Mouse (Mus musculus): Measurements from ENCODE around the gene Clec12b. TPM values are rescaled to one million over a fixed set of nuclear protein-coding genes. Genes with fewer than 3 reads are reported as not detected.

Clec12b gene
- polyA plus RNA-seq, 1 experiment from 2014 or later = not detected

DNA sequence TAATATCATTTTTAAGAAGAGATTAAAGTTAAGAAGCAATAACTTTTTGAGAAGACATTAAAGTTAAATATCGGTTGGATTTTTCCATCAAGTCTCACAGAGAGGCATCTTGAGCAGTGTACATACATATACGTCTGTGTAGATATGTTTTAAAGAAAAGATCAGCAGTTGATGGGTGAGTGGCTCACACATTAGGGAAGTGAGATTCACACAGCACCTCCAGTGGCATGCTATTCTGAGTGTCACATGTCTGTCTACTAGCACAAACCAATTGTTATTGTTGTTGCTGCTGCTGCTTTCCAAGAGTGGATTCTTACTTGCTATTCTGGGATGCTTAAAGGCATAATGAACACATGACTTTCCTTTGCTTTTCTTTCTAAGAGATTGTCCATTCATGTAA, 16.7 kb upstream of the Clec12b start:
- H3K4me1 ChIP-seq (replicated peaks) = no peaks in the 10 kb centered on the region
- no peak overlapping the region for H3K27ac ChIP-seq
- no peaks in the 10 kb centered on the region for H3K9me3 ChIP-seq
- H3K4me2 ChIP-seq (replicated peaks) = no peak overlapping the region
- 90% methylated on average over 2 of the region's 2 CpGs for WGBS
- no peak overlapping the region for H3K9ac ChIP-seq
- H3K27me3 ChIP-seq (replicated peaks) = no peaks in the 10 kb centered on the region
- H3K4me3 ChIP-seq (replicated peaks) = no peak overlapping the region
- H3K36me3 ChIP-seq = no peaks in the 10 kb centered on the region
- no peak for ATAC-seq

DNA sequence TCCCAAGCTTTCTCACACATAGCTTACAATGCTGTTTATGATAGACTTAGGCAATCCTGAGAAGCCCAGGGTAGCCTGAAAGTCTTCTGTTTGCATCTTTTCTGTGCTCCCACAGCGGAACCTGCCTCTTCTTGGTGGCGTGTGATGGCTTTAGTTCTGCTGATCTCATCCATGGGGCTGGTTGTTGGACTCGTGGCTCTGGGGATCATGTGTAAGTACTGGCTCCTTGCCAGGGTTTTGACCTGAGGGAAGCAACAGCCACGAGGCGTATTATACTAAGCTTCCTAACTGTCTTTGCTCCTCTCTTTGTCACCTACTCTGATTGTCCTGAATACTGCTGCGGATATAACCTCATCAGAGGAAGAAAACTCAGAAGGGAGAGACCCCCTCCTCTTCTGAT, 14.3 kb upstream of the Clec12b start:
- 48% methylated on average over 6 of the region's 6 CpGs for WGBS
- no peaks in the 10 kb centered on the region for H3K4me1 ChIP-seq (replicated peaks)
- no peak overlapping the region for H3K9ac ChIP-seq
- H3K27ac ChIP-seq = no peak overlapping the region
- H3K27me3 ChIP-seq (replicated peaks) = no peaks in the 10 kb centered on the region
- ATAC-seq = 0 out of 2 replicates have a peak, but pooled peaks have one; percentile 41
- H3K4me2 ChIP-seq (replicated peaks) = no peak overlapping the region
- H3K9me3 ChIP-seq = no peaks in the 10 kb centered on the region
- no peak overlapping the region for H3K4me3 ChIP-seq (replicated peaks)
- H3K36me3 ChIP-seq = no peaks in the 10 kb centered on the region

DNA sequence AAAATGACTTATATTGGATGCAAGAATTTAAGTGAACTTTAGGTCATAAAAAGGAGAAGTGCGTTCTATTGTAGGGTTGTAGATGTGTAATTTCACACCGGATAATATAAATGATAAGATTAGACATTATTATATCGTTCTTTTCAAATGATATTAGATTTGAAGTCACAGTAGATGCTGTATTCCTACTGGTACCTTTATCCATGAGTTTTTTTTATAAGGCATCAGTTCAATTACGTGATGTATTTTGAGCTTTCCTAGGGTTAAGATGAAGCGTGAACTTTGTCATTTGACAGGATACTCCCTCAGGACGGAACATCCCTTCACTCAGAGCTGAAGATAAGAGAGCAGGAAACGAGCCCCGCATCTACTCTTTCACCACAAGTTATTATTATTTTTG, 11.3 kb upstream of the Clec12b start, which contains the start of gene Clec1b:
Gene Clec1b (plus strand): TSS at position 301 of the 400 bp plus-strand sequence.
- H3K9me3 ChIP-seq = no peaks in the 10 kb centered on the region
- no peaks in the 10 kb centered on the region for H3K27me3 ChIP-seq (replicated peaks)
- H3K4me2 ChIP-seq (replicated peaks) = no peak within 1 kb of the TSS
- H3K9ac ChIP-seq = no peak within 1 kb of the TSS
- no peak within 1 kb of the TSS for H3K27ac ChIP-seq
- ATAC-seq = no peak
- no peaks in the 10 kb centered on the region for H3K4me1 ChIP-seq (replicated peaks)
- no peaks in the 10 kb centered on the region for H3K36me3 ChIP-seq
- 81% methylated on average over 8 of the region's 8 CpGs for WGBS
- H3K4me3 ChIP-seq (replicated peaks) = no peak within 1 kb of the TSS

- Histone ChIP-seq H3K4me3 (replicated peaks) (no peak overlapping the region), H3K27me3 (replicated peaks) (no peaks in the 10 kb centered on the region), H3K4me2 (replicated peaks) (no peak overlapping the region), H3K9ac (no peak overlapping the region), H3K4me1 (replicated peaks) (no peaks in the 10 kb centered on the region), H3K36me3 (no peaks in the 10 kb centered on the region), H3K9me3 (no peaks in the 10 kb centered on the region), H3K27ac (no peak overlapping the region)
- WGBS = 70% methylated on average over 6 of the region's 6 CpGs
- ATAC-seq = no peak
These were observed 8.1 kb upstream of the Clec12b start for GRCm38 (mm10) chr6:129393732-129394131.

DNA sequence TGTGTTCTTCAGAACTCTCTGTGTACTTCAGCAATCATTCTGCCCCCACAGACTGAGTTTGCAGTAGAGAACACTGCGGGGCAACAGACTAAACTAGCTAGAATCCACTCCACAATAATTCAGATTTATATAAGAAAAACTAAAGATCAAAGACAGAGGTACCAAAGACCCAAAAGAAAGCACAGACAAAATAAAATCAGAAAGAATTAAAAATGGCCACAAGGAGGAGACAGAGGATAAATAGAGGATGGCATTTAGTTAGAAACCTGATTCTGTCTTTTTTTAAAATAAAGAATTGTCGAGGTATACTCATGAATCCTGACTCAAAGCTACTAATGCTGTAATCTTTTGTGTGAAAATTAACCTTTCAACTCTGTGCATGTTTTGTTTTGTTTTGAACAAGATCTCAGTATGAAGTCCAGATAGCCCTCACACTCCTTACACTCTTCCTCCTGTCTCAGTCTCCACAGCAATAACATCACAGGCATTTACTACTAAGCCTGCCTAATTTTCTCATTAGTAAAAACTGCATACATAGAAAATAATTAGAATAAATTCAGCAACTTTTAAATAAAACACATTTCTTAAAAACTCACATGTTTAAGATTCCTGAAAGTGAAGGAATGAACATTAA, 7.5 kb upstream of the Clec12b start:
- Histone ChIP-seq H3K9ac (no peak overlapping the region), H3K27ac (no peak overlapping the region), H3K4me3 (replicated peaks) (no peak overlapping the region), H3K4me1 (replicated peaks) (no peaks in the 10 kb centered on the region), H3K27me3 (replicated peaks) (no peaks in the 10 kb centered on the region), H3K36me3 (no peaks in the 10 kb centered on the region), H3K9me3 (no peaks in the 10 kb centered on the region), H3K4me2 (replicated peaks) (no peak overlapping the region)
- WGBS = 23% methylated on average over 2 of the region's 2 CpGs
- no peak for ATAC-seq

GRCm38 (mm10) chr6:129385000-129385399, 674 bp downstream of the Clec12b start:
- Histone ChIP-seq H3K9me3 (no peaks in the 10 kb centered on the region), H3K4me3 (replicated peaks) (no peak overlapping the region), H3K9ac (no peak overlapping the region), H3K4me1 (replicated peaks) (no peaks in the 10 kb centered on the region), H3K36me3 (no peaks in the 10 kb centered on the region), H3K27ac (no peak overlapping the region), H3K27me3 (replicated peaks) (no peaks in the 10 kb centered on the region), H3K4me2 (replicated peaks) (no peak overlapping the region)
- 85% methylated on average over 4 of the region's 4 CpGs for WGBS
- no peak for ATAC-seq

DNA sequence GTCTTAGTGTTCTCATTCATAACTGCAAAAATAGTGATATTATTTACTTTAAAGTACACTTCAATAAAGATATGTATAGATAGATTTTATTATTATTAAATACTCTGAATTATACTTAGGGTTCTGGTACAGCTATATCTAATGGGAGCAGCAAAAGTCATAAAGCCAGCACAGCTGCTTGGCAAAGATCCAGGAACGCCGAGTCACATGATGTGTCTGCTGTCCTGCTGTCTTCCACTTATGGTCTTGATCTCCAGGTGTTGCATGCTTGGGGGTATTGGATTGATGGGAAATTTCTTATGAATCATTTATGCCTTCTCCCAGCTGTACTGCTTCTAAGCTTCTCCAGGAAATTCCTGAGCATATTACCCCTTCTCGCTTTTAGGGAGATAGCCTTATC, 2.2 kb downstream of the Clec12b start:
- Histone ChIP-seq H3K27ac (no peak overlapping the region), H3K9ac (no peak overlapping the region), H3K4me2 (replicated peaks) (no peak overlapping the region), H3K9me3 (no peaks in the 10 kb centered on the region), H3K36me3 (no peaks in the 10 kb centered on the region), H3K4me1 (replicated peaks) (no peaks in the 10 kb centered on the region), H3K4me3 (replicated peaks) (no peak overlapping the region), H3K27me3 (replicated peaks) (no peaks in the 10 kb centered on the region)
- 36% methylated on average over 3 of the region's 3 CpGs for WGBS
- ATAC-seq = peak; percentile 76

- Histone ChIP-seq H3K4me1 (replicated peaks) (no peaks in the 10 kb centered on the region), H3K9me3 (no peaks in the 10 kb centered on the region), H3K4me2 (replicated peaks) (no peak overlapping the region), H3K4me3 (replicated peaks) (no peak overlapping the region), H3K27ac (no peak overlapping the region), H3K36me3 (no peaks in the 10 kb centered on the region), H3K27me3 (replicated peaks) (no peaks in the 10 kb centered on the region), H3K9ac (no peak overlapping the region)
- 40% methylated on average over 1 of the region's 1 CpGs for WGBS
- ATAC-seq = peak; percentile 54
These were observed 3.9 kb downstream of the Clec12b start for GRCm38 (mm10) chr6:129381736-129382135.

GRCm38 (mm10) chr6:129380454-129380853, 5.2 kb downstream of the Clec12b start:
- H3K4me3 ChIP-seq (replicated peaks) = no peak overlapping the region
- H3K36me3 ChIP-seq = no peaks in the 10 kb centered on the region
- H3K4me1 ChIP-seq (replicated peaks) = no peaks in the 10 kb centered on the region
- WGBS = 69% methylated on average over 4 of the region's 4 CpGs
- no peaks in the 10 kb centered on the region for H3K27me3 ChIP-seq (replicated peaks)
- H3K9me3 ChIP-seq = no peaks in the 10 kb centered on the region
- H3K27ac ChIP-seq = no peak overlapping the region
- H3K4me2 ChIP-seq (replicated peaks) = no peak overlapping the region
- H3K9ac ChIP-seq = no peak overlapping the region
- no peak for ATAC-seq

DNA sequence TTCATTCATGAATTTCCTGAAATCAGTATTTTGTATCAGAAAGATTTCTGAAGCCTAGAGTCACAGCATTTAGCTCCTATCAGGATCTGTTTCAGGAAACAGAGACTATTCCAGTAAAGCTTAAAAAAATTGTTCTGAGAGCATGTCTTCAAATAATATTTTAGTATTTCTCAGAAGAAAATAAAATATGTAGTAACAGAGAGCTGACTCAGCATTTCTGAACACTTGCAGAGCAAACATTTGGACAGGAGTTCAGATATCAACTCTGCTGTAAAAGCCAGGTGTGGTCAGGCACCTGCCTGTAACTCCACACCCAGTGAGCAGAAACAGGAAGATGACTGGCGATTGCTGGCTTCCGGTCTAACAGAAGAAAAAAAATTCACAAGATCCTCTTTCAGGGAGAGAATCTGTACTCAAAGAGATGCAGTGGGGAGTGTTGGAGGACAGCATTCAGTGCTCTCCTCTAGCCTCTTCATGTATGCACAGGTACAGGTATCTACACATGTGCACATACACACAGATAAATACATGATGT, 10.7 kb downstream of the Clec12b start:
- Histone ChIP-seq H3K27me3 (replicated peaks) (no peaks in the 10 kb centered on the region), H3K4me1 (replicated peaks) (no peaks in the 10 kb centered on the region), H3K27ac (no peak overlapping the region), H3K4me2 (replicated peaks) (no peak overlapping the region), H3K36me3 (no peaks in the 10 kb centered on the region), H3K4me3 (replicated peaks) (no peak overlapping the region), H3K9me3 (no peaks in the 10 kb centered on the region), H3K9ac (no peak overlapping the region)
- ATAC-seq = peak; percentile 82
- 53% methylated on average over 2 of the region's 2 CpGs for WGBS

DNA sequence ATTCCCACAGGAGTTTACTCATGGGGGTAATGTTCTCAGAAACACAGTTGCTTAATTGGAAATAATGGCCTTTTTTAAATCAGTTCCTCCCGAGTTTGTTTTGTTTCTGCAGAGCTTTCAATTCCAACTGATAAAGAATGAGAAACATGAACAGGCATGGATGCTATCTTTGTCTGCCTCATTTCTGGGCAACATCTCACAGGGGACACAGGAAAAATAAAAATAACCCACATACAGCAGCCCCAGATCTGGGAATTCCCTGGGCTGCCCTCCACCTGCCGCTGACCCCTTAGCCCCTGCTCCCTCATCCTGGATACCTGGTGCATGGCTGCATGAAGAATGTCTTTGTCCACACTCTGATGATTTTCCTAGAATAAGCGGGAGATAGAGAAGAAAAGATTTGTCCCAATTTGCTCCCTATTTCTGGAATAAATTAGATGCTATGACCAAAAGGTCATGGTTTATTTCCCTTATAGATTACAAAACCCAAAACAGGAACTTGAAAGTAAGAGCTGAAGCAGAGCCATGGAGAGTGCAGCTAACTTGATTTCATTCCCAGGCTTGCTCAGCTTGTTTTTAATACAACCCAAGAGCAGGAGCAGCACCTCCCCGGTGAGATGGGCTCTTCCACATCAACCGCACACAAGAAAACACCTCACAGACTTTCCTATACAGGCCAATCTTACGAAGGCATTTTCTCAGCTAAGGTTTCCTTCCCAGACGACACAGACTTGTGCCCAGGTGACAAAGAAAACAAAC, 16.1 kb downstream of the Clec12b start:
- Histone ChIP-seq H3K27ac (no peak overlapping the region), H3K36me3 (no peaks in the 10 kb centered on the region), H3K9me3 (no peaks in the 10 kb centered on the region), H3K4me1 (replicated peaks) (no peaks in the 10 kb centered on the region), H3K4me2 (replicated peaks) (no peak overlapping the region), H3K27me3 (replicated peaks) (no peaks in the 10 kb centered on the region), H3K9ac (no peak overlapping the region), H3K4me3 (replicated peaks) (no peak overlapping the region)
- 73% methylated on average over 7 of the region's 7 CpGs for WGBS
- no peak for ATAC-seq

DNA sequence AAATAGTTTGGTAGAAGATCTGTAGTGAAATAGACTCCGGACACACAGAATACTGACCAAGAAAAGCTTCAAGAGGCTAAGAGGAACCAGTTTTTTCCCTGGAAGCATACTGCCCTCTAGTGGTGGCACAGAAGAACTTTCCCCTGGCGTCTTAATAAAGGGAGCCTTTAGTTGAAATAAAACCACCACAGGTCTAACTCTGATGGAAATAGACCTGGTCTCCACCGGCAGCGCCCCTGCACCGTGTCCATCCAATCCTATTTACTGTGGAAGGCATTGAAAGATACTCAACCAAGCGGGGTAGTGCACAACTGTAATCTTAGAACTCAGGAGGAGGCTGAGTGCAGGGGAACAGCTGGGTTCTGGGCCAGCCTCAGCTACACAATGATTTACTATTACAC, 19.7 kb downstream of the Clec12b start:
- no peaks in the 10 kb centered on the region for H3K36me3 ChIP-seq
- ATAC-seq = peak; percentile 71

DNA sequence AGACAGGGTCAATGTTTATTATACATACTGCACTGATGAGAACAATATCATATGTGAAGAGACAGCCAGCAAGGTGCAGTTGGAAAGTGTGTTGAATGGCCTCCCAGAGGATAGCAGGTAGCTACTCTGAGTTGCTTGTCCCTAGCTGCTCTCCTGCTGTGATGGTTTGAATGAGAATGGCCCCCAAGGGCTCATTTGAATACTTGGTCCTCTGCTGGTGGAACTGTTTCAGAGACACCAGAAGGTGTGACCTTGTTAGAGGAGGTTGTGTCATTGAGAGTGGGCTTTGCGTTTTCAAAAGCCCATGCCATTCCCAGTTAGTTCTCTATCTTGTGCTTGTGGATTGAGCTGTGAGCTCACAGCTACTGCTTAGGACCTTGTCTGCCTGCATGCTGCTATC, 21.7 kb downstream of the Clec12b start:
- Histone ChIP-seq H3K27ac (no peak overlapping the region), H3K4me1 (replicated peaks) (no peaks in the 10 kb centered on the region), H3K9me3 (no peaks in the 10 kb centered on the region), H3K9ac (no peak overlapping the region), H3K27me3 (replicated peaks) (no peaks in the 10 kb centered on the region), H3K36me3 (no peaks in the 10 kb centered on the region), H3K4me3 (replicated peaks) (no peak overlapping the region), H3K4me2 (replicated peaks) (no peak overlapping the region)
- WGBS = 29% methylated on average over 1 of the region's 1 CpGs
- no peak for ATAC-seq

More for the DNA sequence above, 19.7 kb downstream of the Clec12b start:
- no peaks in the 10 kb centered on the region for H3K9me3 ChIP-seq
- H3K4me1 ChIP-seq (replicated peaks) = no peaks in the 10 kb centered on the region
- H3K4me3 ChIP-seq (replicated peaks) = no peak overlapping the region
- WGBS = 16% methylated on average over 6 of the region's 6 CpGs
- no peak overlapping the region for H3K4me2 ChIP-seq (replicated peaks)
- no peak overlapping the region for H3K9ac ChIP-seq
- no peak overlapping the region for H3K27ac ChIP-seq
- H3K27me3 ChIP-seq (replicated peaks) = no peaks in the 10 kb centered on the region

All from intestine, embryonic 15.5 days (tissue).